Mouse (Mus musculus) thymus, postnatal 4 days (tissue): ENCODE measurements around the gene Mamdc2.
"Not testable (repeated sequence)": the region's sequence is repeated elsewhere in the genome, so short reads cannot be mapped to it uniquely, and the experiment has no call there.

ENCODE experiments used
- DNase-seq: peaks from one replicate; pipeline ENCODE4 v3.0.0; 2021

Mamdc2 gene

DNA sequence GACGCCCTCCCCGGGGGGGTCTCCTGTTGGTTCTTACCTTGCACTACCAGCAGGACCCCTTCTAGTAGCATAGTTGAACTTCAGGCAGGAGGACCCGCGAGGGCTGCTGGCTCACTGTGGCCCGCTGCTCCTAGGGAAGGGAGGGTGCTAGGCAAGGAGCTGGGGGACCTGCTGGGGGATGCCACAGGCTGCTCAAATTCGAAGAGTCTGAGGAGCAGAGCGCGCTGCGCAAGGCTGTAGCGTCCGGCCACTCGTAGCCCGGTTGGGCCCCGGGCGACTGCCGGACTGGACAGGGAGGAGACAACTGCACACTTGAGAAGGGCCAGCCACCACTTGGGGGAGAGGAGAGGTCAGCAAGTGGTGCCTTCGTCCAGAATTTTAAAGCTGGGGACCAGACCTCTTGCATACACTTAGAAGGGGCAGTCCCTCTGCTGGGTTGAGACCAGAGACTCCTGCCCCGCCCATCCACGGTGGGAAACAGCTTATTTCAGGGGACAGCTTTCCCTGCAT lies at the start of gene Mamdc2:
Gene Mamdc2 (minus strand): TSS at position 455 of the 510 bp plus-strand sequence.
- peak; percentile 24 for DNase-seq

GRCm38 (mm10) chr19:23498011-23498410 lies 49.8 kb upstream of the Mamdc2 start:
- DNase-seq, result no peak

- no peak for DNase-seq
These were observed 49.1 kb upstream of the Mamdc2 start for GRCm38 (mm10) chr19:23497171-23497917.

- peak; percentile 35 for DNase-seq
These were observed 48.3 kb upstream of the Mamdc2 start for GRCm38 (mm10) chr19:23496536-23496935.

GRCm38 (mm10) chr19:23492663-23493062 lies 44.4 kb upstream of the Mamdc2 start:
- no peak for DNase-seq

DNA sequence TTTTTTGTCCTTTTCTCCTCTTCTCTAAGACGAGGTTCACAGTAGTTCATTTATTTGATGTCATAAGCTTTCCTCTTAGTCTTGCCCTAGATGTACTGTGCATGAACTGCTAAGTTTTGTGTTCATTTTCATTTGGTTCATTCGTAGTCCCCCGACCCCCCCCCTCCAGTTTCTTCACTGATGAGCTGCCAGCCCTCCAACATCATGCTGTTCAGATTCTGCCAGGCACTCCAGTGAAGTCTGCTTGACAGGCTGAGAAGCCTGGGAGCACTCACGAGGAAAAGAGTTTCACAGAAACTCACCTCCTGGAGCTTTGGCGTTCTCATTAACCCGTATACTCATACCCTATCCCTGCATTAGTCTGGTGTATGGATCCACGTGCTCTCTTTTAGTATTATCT lies 42.5 kb upstream of the Mamdc2 start:
- not testable (repeated sequence) for DNase-seq

DNA sequence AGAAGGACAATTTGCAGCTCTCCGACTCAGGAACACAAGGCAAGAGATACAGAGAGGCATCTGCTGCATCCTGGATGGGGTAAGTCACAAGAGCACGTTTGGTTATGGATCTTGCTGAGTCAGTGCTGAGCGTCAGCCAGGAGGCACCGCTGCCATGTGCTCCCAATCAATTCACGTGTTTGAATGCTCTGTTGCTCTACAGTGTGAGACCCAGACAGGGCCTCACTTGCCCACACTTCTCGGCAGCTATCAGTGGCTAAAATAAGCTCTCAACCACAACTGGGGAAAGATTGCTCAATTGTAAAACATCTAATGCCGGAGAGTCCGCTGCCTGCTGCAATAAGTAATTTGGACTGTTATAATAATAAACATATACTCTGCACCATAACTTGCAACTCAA lies 41.5 kb upstream of the Mamdc2 start:
- no peak for DNase-seq

DNA sequence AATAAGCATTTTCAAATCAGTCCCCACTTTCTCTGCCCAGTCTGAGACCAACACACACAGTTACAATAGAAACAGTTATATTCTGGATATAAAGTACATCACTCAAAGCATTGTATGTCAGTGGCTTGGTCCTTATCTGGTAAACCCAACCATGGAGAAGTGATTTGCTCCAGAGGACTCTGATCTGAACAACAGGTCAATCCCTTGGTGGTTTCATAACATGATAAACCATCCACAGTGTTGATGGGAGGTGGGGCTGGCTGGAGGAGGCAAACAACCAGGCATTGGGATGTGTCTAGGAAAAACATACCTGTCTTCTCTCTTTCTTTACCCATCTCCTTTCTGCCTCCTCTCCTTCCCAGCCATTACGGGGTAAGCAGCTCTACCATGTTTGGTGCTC lies 39.2 kb upstream of the Mamdc2 start:
- DNase-seq, result no peak

DNA sequence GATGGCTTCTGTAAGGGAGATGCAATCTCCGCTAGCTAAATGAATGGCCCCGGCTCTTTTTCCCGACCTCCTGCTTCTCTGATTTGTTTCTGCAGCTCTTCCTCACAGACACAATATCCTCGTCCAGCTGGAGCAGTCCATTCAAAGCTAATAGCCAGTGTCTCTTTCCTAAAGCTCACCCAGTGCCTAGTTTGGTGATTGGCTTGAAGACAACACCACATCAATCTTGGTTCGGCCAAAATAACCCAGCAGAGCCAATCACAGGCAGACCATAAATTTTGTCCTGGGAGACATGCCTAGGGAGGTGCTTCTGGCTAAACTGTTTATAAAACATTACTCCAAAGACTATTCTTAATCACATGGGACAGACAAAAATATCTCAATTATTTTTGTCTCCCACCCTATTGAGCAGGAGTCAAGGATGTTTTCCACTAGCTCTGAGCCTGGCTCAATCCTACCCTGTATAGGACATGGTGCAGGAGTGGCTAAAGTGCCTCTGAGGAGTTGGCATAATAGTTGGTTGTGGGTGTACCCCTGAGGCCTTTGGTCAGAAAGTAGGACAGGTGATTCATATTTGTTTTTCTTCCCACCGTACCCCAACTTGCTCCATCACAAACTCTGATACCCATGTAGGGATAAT lies 38.5 kb upstream of the Mamdc2 start:
- no peak for DNase-seq

DNA sequence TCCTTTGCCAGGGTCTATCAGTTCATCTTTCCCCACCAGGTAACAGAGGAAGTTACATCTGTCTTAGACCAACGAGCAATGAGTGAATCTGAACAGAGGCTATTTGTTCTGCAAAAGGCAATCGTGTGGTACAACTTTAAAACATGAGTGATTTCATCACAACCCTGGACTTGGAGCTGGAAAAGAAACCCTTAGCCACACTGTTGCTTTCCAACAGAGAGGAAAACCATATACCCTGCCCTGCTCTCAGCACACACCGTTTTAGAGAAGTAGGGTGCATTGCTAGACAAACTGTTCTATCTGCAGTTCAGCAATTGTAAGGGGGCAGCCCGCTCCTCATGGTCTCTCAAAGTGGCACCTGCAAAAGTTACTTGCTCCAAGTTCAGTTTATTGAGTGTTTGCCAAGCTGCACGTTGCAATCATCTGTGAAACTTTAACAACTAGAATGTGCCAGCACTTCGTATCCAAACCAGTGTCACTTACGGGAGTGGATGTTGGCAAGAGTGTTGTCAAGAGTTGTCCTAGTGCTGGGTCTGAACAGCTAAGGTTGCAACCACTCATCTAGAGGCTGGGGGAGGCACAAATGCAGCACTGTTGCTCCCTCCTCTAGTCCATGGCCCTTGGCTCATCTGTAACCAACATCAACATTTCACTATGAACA lies 37.8 kb upstream of the Mamdc2 start:
- no peak for DNase-seq

- DNase-seq, result not testable (repeated sequence)
These were observed 34.3 kb upstream of the Mamdc2 start for GRCm38 (mm10) chr19:23482571-23482970.

GRCm38 (mm10) chr19:23479597-23479967 lies 31.3 kb upstream of the Mamdc2 start:
- DNase-seq, result no peak

DNA sequence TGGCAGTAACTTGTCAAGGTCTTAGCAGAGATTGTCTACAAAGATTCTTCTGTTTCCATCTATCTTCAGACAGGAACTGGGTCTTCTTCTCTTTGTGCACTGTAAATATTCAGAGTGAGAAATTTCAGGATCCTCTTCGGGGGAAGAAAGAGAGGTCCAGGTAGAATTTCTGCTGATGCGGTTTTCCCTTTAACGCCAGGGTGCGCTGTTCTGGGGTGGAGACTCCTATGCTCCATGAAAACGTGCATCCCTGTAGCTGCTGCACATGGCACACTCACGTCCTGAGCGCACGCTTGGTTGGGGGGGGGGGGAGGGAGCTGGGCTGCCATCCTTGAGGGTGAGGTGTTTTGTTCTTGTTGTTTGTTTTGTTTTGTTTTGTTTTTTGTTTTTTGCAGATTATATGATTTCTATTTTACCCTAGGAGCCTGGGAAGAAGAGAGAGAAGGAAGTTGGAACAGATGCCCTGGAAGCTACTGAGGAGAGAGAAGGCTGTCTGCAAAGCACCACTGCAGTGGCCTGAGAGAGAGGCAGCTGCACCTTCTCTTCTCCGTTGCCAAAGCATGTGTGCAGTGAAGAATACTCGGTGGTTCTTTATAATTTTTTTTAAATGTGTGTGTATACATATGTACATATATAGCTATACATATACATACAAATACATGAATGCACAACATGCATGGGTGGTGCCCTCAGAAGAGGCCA lies 30.8 kb upstream of the Mamdc2 start:
- peak; percentile 54 for DNase-seq

- DNase-seq, result no peak
These were observed 29.6 kb upstream of the Mamdc2 start for GRCm38 (mm10) chr19:23477826-23478225.

DNA sequence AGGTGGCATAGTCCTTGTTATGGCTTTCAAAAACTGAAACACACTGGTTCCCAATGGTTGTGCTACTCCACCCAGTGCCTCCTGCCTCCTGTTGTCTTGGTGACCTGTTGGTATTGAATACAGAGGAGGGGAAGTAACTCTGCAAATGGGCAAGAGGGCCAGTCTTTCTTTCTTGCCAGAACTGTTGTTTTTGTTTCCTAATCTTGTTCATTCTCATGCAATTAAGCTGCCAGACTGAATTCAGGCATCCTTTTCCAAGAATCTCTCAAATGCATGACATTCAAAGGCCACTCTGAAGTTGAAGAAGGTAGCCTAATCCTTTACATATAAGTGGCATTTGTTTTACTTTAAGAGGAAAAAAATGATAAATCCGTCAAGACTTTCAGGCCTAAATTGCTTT lies 19.6 kb upstream of the Mamdc2 start:
- no peak for DNase-seq

DNA sequence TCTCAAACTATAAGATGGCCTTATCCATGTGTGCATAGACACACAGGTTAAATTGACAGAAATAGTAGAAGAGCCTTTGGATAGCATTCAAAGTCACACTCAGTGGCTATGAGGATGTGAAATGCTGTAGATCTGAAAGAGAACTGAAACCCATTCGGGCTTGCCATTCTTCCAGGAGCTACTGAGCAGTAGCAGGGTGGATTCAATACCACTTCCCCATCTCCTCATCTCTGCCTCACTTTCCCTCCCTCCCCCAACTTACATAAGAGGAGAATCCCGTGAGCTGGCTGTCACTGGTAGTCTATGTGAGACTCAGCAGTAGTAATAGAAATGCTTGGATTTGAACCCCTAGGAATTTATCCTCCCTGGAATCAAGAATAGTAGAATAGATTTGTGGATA lies 18.8 kb upstream of the Mamdc2 start:
- no peak for DNase-seq

DNA sequence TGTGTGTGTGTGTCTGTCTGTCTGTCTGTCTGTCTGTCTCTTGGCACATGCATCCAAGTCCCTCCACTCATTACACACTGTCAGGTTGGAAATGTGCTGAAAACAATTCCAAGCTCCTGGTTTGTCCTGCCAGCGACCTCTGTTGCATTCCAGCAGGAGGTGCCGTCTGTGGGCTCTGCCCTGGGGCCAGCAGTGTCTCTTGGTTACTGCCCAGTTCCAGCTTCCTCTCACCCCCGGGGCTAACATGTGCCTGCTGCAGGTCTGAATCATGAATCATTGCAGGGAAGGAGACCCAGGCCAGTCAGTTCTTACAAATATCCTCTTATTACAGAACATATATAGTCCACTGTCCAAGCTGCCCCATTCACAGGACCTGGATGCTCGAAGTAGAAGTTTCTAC lies 9.2 kb upstream of the Mamdc2 start:
- DNase-seq, result no peak

- no peak for DNase-seq
These were observed 3.1 kb upstream of the Mamdc2 start for GRCm38 (mm10) chr19:23451361-23451760.

DNA sequence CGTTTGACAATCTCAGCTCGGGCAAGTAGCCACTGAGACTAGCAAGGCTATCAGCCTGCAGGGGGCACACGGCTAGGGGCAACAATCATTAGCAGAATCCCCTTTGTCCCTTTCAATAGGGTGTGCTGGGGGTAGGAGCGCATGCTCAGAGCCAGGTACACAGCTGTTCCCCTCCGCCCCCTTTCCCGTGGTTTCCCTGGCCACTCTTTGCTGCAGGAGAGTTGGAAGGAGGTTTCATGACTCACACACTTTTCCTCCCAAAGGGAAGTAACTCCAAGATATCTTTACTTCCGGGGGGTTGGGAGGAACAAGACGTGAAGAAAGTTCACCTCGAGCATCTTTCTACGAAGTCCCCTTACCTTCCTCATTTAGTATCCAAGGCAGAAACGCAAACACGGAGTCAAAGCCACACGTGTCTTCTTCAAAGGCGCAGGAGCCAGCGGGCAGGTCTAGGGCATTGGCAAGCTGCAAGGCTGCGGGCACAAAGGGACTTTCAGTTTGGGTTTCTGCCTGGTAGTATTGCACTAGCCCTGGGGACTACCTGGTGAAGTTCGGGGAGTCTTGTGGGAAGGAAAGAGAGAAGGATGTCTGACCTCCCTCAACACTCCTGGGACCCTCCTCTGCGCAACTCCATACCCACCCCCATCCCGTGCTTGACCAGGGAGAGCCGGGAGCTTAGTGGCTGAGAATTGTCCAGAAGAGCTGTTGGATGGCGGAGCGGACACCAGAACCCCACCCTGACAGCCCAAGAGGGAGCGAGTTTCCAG lies 838 bp downstream of the Mamdc2 start:
- peak; percentile 28 for DNase-seq

GRCm38 (mm10) chr19:23444910-23445845 lies 3.1 kb downstream of the Mamdc2 start:
- peak; percentile 12 for DNase-seq

- no peak for DNase-seq
These were observed 12.5 kb downstream of the Mamdc2 start for GRCm38 (mm10) chr19:23435731-23436130.
